Mouse (Mus musculus) G1E (cell line): ENCODE data around the gene Olfr558.

ENCODE experiments used
- CTCF ChIP-seq: IDR thresholded peaks from 2 replicates; pipeline ENCODE4 v1.5.1; 2012; ENCODE audit warnings: low read depth, low read length, inconsistent platforms, mixed read lengths
- GATA1 ChIP-seq: IDR thresholded peaks from 2 replicates; pipeline ENCODE4 v1.6.1; 2012; ENCODE audit warnings: borderline replicate concordance, low read length, inconsistent platforms, mixed read lengths

- TF ChIP-seq CTCF = no peak
- TF ChIP-seq GATA1 = no peak
These were observed 57.3 kb downstream of the Olfr558 start, which contains the start of the genes Olfr560 and Olfr78 for GRCm38 (mm10) chr7:102759266-102759665.
